Mouse (Mus musculus): ENCODE measurements around the gene Scarb1.

GRCm38 (mm10) chr5:125388358-125389092 is 47.6 kb upstream of the Scarb1 start:
- TF ChIP-seq CTCF (IDR thresholded peaks at IDR 0.05; ENCODE audit: borderline replicate concordance, extremely low read depth, insufficient read depth, insufficient read length) (no peak), POLR2A (IDR thresholded peaks at IDR 0.05; ENCODE audit: borderline replicate concordance, extremely low read depth, insufficient read depth, insufficient read length, poor library complexity, severe bottlenecking) (no peak)
